Mouse (Mus musculus): ENCODE results near the gene Armh1.

GRCm38 (mm10) chr4:117253218-117254016, 1.5 kb upstream of the Armh1 start:
- TF ChIP-seq CTCF (conservative IDR thresholded peaks at IDR 0.05; ENCODE audit: insufficient read depth, insufficient read length, low read depth, low read length), result no peak
- TF ChIP-seq POLR2A (IDR thresholded peaks at IDR 0.05; ENCODE audit: low read depth, low read length), result no peak

Data from kidney, adult 2 months (tissue).